Mouse (Mus musculus): ENCODE measurements around the gene Tmem207.
A peak's percentile ranks its signal among the peaks of the same experiment; 100 is the strongest.
"Not testable (repeated sequence)": the region's sequence is repeated elsewhere in the genome, so short reads cannot be mapped to it uniquely, and the experiment has no call there.

Tmem207 gene

DNA sequence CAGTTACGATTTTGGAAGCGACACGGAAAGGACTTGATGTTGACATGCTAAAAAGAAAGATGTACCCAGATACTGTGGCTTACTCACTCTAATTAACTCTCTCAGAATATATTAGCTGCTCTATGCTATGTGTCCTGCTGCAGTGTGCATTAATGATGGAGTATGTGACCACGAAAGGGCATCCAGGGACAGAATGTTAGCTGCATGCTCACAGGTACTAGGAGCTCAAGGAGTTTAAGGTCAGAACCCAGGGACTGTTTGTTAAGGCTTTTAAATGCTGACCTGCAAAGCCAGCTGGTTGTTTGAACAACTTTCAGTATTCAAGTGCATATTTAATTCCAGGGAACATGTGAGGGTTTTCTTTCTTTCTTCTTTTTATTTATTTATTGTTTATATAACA, at the start of gene Tmem207:
Gene Tmem207 (minus strand): TSS at position 101 of the 400 bp plus-strand sequence.
- DNase-seq: no peak

DNA sequence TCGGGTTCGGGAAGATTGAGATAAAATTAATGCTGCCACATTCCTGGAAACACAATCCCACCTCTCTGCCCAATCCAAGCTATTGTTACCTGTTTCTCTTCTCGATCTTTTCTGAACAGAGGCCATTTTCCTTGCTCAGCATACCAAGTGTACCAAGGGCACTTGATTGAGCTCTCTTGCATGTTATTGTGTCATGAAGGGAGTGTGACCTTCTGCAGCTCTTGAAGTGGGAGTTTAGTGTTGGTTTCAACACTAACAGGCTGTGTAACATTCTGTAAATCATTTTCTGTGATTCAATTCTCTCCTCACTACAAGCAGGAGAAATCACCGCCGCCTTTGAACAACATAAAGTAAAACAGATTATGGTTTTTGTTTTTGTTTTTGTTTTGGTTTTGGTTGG, 47.6 kb upstream of the Tmem207 start:
- no peak for DNase-seq

DNA sequence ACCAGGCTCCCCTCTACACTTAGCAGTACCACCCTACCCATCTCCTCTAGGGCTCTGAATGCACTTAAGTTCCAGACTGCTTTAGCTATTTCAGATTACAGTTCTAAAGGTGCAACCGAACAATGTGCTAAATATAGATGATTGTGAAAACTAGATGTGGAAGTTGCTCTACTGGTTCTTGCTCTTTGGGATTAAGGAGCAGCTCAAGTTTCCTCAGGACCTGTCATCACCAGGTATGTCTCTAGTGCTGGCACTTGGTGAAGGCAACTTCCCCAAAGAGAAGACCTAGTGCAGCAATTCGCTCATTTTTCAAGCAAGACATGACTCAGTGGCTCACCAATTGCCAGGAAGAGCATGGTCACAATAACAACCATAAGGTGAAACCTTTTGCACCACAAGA, 45.3 kb upstream of the Tmem207 start:
- no peak for DNase-seq

DNA sequence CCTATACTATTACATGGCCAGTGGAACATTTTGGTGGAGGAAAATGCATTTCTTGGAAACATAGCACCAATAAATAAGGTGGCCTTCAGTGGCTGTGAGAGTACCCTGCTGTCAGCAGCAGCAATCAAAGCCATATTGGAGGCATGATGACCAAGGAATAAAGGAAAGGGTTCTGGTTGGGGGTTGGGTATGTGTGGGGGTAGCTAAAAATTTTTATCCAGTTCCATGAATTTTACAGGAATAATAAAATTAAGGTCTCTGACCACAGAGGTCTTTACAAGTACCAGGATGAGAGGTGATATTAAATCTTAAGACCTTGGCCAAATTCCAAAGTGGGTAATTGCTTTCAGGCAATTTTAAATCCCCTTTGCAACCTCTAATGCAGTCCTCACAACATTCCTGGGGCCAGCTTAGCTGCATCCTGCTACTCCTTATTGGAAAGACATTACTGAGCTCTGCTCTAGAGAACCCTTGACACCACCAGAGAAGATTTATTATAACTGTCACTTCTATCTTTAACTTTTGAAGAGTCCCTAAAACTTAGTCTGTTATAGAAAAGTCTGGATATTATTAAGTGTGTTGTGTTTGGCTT, 42.9 kb upstream of the Tmem207 start:
- no peak for DNase-seq

DNA sequence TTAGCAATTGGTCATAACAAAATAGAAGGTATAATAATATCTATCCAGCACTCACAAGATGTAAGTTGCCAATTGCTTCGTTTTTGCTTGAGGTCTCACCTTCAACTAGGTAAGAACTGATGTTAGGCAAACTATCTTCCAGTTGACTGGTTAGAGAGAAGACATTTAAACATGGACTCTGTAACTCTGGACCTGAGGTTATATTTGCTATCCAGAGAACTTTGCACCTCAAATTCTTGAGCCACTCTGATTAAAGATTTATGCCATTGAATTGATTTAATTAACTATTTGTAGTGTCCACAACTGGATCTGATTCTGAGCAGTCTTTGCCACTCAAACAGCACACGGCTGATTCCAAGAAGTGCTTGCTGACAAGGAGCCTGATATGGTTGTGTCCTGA, 36.2 kb upstream of the Tmem207 start:
- DNase-seq: no peak

DNA sequence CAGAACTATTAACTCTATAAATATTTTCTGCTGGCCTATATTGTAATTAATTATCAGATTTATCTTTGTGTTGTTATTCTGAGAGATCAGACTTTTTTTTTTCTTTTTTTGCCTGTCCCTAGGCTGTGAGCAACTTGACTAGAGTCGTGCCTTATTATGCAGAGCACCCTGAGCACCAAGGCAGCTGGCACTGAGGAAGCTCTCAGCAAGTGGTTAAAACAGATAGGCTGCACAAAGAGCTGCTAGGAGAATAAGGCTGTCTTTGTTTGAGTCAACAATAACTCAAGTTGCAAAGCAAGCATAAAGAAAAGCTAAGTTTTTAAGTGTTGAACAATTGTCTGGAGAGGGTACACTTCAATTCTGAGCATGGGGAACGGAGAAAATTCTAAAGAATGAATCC, 35.2 kb upstream of the Tmem207 start:
- DNase-seq: no peak

DNA sequence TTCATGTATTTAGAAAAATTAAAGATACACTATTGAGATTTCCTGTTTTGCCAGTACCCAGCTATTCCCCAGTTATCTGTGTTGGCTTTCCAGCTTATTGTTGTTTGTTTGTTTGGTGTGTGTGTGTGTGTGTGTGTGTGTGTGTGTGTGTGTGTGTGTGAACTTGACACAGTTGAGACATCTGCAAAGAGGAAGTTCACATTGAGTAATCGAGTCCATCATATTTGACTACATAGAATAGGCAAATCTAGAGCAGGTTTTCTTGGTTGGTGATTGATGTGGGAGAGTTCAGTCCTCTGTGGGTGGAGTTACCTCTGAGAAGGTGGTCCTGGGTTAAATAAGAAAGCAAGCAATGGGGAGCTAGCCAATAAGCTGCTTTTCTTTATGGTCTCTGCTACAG, 32.2 kb upstream of the Tmem207 start:
- no peak for DNase-seq

DNA sequence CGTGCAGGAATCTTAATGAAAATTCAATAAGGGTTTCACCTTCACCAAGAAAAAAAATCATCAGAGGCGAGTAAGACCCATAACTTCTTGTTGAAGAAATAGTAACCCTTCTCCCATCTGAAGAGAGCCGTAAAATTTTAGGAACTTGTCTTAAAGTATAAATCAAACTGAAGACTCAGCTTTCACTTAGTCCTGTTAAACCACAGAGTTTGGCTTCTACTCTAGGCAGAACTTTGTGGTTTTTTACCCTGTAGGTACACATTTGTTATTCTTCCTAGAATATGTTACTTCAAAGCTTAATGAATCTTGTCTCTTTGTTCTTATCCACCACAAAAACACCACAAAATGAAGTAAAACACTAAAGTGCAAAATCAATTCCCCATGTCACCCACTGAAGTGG, 25.7 kb upstream of the Tmem207 start:
- no peak for DNase-seq

DNA sequence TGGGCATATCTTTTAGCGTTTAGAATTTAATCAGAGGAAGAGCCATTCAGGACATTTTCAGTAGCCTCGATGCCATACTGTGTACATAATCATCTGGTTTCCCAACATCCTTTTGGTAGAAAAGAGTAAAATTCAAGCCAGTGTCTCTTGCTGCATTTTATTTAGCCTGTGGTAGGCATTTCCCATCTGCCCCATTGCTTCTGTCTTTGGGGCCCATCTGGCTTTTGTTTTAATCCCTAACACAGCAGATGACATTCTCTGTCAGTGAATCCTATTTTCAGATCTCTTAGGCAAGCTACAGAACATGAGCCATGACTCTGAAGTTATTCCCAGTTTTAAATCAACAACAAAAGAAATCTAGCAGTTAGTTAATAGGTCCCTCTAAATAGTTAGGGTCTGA, 22.7 kb upstream of the Tmem207 start:
- no peak for DNase-seq

DNA sequence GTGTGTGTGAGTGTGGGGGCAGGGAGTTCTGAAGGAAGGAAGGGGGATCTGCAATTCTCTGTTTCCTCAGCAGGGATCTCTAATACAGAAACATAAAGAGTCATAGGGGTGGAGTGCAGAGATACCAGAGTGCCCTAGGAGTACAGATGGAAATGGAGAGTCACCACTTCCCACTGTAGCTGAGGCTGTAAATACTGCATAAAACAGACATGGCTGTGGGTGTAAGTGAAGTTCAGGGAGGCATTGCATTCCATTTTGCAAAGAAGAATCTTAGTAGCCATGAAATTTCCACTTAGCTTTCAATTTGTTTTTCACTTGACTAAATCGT, 20.3 kb upstream of the Tmem207 start:
- DNase-seq: no peak

DNA sequence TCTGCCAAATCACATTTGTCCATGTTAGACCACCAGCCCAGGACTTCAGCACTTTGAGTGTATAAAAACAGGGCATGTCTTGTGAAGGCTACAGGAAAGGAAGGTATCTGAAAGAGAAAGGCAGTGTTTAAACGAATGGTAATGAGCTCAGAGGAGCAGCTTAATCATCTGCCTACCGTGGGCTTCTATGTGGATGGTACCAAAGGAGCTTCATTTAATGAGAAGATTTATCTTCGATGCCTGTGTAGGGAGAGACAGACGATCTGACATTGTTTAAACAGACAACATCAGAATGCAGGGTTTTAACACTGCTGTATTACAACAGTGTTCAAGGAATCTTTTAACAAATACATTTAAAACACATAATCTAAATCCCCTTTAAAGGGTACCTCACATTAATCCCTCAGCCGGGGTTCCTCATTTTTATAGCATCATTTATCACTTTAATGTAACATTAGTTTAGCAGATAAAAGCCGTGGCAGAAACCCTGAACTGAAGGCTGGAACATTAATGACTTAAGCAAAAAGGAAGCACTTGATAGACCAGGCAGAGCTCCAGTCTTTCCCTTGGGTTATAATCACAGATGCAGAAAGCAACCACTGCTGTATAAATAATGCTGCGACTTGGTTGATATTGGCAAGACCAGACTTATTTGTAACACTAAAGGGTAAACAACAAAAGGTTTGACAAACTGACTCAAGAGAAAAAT, 19.8 kb upstream of the Tmem207 start:
- DNase-seq: no peak

DNA sequence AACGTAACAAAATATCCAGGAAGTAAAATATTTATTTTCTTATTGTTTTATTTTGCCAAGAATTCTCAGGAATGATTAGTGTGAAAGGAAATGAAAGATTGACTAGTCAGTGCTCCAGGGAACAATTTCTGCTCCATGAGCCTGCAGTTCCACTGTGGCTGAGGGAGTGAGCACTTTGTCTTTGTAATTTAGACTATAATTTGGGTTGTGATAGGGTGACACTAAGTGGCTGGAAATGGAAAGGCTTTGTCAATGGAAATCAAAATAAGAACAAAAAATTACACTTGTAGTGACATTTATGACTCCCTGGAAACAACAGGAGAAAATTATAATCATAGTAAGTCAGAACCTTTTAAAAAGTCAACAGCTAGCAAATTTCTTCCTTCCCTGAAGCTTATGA, 5.7 kb upstream of the Tmem207 start:
- no peak for DNase-seq

DNA sequence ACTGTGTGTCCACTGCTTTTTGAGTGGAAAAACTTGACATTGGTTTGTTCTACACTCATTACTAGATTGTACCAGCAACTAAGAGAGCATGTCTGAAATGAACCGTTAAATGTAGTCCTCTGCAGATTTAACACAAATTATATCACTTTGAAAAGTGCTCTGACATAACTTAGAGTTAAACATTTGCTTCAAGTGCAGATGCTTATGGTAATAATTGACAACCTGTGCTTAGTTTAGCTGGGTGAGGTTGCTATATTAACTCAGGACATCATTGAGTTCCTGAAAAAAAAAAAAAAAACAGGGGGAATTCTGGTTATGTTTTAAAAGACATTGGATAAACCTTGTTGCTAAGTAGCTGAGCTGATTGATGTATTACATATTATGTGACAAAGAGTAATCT, 3.9 kb upstream of the Tmem207 start:
- no peak for DNase-seq

DNA sequence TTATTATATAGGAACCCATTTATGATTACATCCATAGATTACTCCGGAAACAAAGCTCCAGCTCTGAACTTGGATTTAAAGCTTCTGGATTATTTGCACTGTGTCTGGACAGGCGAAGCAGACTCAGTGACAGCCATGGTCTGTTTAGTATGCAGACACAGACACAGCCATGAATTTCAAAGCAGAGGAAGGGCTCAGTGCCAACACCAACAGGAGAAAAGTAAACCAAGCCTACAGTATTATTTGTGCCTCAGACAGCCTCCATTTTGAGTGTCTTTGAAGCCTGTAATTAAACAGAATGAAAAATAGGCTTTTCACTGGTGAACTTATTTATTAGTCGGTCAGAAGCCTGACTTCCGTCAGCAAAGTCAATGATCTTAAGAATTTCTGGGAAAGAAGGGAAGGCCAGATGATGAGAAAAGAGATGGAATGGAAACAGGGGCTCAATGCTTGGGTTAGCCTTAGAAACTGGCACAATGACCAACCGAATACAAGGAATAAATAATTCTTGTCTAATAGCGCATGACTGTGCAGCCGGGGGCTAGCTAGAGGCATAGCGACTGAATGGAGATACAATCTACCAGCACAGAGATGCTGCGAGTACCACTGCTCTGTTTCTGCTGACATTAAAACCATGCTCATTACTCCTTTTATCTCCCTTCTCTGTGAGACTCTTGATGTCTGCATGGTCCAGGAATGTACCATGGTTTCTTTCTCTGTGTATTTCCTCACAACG, 1.5 kb upstream of the Tmem207 start:
- DNase-seq: peak; percentile 40

DNA sequence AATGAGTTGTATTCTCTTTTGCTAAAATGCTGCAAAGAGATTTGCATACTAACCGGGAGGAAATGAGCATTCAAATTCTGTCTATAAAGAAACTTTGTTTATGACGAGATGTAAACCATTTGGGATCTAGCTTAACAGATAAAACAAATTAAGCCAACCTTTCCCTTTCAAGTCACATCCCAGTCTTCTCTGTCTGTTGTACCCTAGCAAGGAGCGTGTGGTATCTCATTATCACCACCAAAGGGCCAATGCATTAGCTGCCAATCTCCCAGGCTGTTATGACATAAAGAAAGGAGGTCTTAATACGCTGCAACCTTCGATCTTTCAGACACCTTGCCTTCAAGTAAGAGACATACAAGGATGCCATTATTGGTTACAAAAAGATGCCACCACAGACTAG, 737 bp downstream of the Tmem207 start:
- DNase-seq: no peak

DNA sequence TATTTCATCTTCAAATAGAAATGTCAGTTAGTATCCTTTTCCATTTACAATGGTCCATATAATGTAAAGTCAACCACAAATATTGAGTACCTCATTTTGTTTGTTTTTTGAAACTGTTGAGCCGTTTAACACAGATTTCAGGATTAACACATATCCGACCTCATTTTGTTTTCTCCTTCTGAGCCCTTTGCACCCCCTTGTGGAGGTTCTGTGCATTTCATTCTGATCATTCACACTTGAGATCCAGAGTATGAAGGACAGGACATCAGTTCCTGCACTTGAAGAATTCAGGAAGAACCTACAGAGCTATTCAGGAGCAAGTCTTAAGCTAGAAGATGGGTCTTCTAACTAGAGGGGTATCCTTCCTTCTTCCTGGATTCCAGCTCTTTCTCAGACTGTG, 7.0 kb downstream of the Tmem207 start:
- DNase-seq: peak; percentile 8

DNA sequence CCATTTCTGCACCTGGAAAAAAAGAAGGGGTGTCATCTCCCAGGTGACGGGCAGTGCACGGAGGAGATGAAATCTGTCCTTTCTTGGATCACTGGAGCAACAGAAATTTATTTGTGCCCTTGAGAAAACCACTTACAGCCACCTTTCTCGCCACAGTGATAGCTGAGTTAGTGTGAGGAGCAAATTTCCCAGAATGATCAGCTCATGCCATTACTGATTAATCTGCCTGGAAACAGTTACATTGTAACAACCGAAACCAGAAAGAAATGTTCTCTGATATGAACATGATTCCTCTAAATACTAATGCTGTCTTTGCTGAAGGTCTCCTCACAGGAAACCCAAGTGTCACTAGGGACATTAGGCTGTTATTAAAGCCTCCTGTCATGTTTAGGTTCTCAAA, 21.6 kb downstream of the Tmem207 start:
- no peak for DNase-seq

DNA sequence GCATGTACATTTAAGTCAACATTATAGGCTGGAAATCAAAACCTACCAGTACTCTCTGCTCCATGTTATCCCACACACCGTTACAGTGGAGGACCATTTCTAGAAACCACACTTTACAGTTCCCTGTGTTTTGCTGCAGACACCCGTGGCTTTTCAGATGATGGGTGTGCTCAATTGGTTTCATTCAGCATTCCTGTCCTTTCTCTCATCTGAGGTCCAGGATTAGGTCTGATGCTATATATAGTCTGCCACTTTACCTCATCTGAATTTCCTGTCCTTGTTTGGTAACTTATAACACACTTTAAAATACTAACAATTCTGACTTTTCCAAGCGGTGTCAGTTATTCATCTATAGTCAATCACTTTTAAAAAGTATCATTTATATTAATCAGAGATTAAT, 25.8 kb downstream of the Tmem207 start:
- DNase-seq: no peak

DNA sequence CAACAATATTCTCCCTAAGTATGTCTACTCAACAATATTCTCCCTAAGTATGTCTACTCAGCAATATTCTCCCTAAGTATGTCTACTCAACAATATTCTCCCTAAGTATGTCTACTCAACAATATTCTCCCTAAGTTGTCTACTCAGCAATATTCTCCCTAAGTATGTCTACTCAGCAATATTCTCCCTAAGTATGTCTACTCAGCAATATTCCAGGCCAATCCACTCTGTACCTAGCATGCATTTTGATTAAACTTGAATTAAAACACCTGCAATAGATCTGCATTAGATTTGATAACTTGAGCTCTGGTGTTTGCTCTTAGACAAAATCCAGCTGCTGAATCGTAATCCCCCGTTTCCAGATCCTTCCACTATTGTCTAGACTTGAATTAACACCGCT, 26.9 kb downstream of the Tmem207 start:
- DNase-seq: not testable (repeated sequence)

DNA sequence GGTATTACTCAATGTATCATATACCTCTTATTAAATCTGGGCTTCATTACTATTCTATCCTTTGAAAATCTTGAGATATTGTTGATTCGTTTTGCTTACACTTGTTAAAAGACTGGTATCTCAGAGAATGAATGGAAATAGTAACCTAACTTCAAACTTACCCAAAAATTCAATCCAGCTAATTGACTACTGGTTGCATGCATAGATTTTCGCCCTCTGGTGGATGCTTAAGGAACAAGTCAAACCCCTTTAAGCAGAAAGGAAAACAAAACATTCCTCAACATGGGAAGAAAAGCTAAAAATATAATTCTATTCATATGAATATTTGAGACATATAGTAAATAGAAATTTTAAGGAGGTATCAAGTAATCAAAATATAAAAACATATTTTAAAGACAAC, 30.8 kb downstream of the Tmem207 start:
- peak; percentile 21 for DNase-seq

DNA sequence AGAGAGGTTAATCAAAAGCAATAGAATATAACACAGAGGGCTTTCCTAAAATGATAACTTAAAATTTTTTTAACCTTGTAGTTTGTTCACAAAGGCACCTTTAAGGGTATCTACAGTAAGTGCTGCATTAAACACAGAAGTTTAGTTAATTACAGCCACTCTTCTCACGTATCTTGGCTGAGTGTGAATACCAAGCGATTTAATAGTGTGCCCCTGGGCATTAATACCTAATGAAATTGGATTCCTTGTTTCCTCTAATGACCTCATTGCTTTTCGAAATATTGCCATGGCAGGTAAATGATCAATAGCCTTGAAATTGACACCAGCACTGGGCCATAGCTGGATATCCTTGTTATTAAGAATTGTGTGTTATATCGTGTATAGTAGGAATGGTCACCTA, 55.3 kb downstream of the Tmem207 start:
- no peak for DNase-seq

DNA sequence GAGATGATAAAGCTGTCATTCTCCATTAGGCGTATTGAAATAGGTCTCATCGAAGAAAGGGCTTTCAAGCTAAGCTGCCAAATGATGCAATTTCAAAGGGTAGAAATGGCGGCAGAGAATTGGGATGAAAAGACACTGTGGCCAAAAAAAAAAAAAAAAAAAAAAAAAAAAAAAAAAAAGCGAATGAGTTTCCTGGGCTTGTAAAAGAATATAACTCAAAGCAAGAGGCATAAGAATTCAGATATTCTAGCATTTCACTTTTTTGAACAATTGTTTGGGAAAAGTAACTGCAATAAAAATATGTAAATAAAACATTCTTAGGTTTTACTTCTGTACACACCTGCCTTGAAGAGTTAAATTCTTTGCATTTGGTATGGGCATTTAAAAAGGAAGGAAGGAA, 60.0 kb downstream of the Tmem207 start:
- no peak for DNase-seq

DNA sequence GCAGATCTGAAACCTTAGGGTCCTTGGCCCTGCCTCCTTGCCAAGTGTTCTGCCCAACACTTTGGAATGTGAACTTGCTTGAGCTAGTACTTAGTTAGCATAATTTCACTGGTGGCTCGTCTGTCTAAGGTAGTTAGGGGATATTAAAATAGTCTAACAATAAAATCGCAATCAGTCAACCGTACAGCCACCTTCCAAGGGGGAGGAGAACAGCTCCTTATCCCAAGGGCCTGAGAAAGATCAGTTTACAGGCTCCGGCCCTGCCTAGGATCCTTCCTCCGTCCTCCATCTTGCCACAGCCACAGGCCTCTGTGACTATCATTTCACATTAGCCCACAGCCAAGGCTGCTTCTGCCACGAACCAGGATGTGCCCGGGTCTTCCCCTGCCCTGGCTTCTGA, 63.7 kb downstream of the Tmem207 start, which contains the start of gene Cldn16:
Gene Cldn16 (plus strand): TSS at position 301 of the 400 bp plus-strand sequence.
- no peak for DNase-seq

DNA sequence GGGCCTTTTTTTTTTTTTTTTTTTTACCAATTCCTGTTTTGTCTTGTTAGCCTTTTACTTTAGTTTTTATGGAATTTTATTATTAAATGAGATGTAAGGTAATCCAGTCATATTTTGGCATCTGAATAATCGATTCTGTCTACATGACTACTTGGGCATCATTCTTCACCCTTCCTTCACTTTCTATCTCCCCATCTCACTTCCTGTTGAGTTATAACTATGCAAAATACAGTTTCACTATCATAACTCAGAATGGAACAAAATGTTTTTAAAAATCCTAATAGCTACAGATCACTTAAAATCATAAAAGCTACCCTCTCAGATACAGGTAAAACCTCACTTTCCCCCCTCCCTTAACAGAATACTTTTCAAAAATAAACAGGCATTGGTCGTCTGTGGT, 70.4 kb downstream of the Tmem207 start:
- no peak for DNase-seq

DNA sequence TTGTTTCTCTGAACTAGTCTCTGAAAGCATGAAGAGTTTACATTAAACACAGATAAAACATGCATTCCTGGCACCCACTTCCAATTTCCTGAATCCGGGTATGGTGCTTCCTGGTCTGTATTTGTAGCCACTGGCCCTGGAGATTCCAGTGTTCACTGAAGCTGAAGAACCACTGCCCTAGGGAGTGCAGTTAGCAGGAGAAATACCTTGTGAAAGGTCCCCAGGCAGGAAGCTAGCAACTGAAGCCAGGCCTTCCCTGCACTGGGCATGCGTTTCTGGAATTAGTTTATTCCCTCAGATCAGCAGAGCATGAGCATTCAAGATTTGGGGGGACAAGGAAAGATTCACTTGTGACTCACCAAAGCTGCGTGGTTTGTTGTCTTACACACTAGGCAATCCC, 72.4 kb downstream of the Tmem207 start:
- no peak for DNase-seq
